Mouse (Mus musculus): ENCODE results near the gene Sox6.

GRCm38 (mm10) chr7:116002726-116003125 is 35.9 kb downstream of the Sox6 start:
- TF ChIP-seq CTCF (IDR thresholded peaks at IDR 0.05; ENCODE audit: insufficient read depth, low read length) (no peak), POLR2A (IDR thresholded peaks at IDR 0.05; ENCODE audit: borderline replicate concordance, extremely low read depth, low read depth, low read length) (no peak)

All from lung, adult 2 months (tissue).